Mouse (Mus musculus) E14TG2a.4 (cell line): ENCODE results near the gene Csk.

Experiments
- CTCF ChIP-seq: conservative IDR thresholded peaks from 2 replicates; pipeline ENCODE4 v1.5.1; 2014; ENCODE audit warnings: low read length
- NANOG ChIP-seq: IDR thresholded peaks from 2 replicates; pipeline ENCODE4 v1.6.1; 2014; ENCODE audit warnings: borderline replicate concordance, low read length, mixed read lengths
- POU5F1 ChIP-seq: IDR thresholded peaks from 2 replicates; pipeline ENCODE4 v1.6.1; 2014; ENCODE audit warnings: low read length, borderline replicate concordance

- no peak for TF ChIP-seq NANOG
- TF ChIP-seq CTCF: no peak
- no peak for TF ChIP-seq POU5F1
Observed at GRCm38 (mm10) chr9:57697380-57697779, 43.9 kb upstream of the Csk start.
